In the genomic region with DNA sequence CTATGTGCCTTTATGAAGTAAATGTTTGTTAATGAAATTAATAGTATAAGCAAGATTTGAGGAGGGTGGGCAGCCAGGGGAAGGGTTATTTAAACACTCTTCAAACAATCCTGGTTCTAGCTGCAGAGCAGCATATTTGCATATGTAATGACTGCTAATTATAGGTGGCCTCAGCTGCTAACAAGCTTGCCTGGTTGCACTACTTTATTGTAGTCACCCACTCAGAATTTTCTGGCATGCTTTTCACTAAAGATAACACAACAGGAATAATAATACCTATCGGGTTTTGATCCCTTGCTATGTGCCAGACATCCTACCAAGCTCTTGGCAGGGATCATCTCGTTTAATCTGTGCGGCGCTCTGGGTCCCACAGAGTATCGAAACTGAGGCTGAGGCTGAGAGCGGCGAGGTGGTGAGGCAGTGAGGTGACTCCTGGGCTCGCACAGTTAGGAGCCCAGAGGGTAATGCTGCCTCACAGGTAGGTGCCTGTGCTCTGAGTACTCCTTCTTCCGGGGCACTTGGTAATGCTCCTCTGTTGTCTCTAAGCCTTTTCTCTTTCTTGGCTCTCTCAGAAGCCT, we compare ENCODE assay signal across 14 mouse cellular contexts.
DNase-seq lines count a peak whose midpoint lies in the region; ATAC-seq and TF ChIP-seq lines count a peak whose summit lies in the region.
"Had no signal": no experiment of that assay in that cellular context is flagged by ENCODE, and none has a peak within 500 bp of the region (broad histone marks: within the 10 kb centered on the region; RNA-seq: fewer than 3 reads in every experiment).

No protein-coding gene starts in this region.

- intact Hi-C loops in heart, postnatal 36 days (cut with DNase I), result no loop called here
- intact Hi-C loops in left cerebral cortex, adult 2 months (cut with DNase I), result no loop called here
- intact Hi-C loops in left cerebral cortex, postnatal 36 days (cut with DNase I), result no loop called here

- peaks cover 4% of the 10 kb centered on the region; the same call in 1 of the 2 replicates for H3K36me3 ChIP-seq in heart, embryonic 13.5 days
- H3K36me3 ChIP-seq in hindbrain, embryonic 14.5 days (replicated peaks; ENCODE audit: control insufficient read depth, insufficient read depth), result no peaks in the 10 kb centered on the region
- H3K36me3 ChIP-seq: embryonic facial prominence, embryonic 12.5 days had no signal

- no peaks in the 10 kb centered on the region for H3K9me3 ChIP-seq in heart, embryonic 13.5 days
- H3K9me3 ChIP-seq in hindbrain, embryonic 14.5 days (ENCODE audit: control insufficient read depth, low read length), result no peaks in the 10 kb centered on the region
- H3K9me3 ChIP-seq: embryonic facial prominence, embryonic 12.5 days had no signal

- ATAC-seq in heart, embryonic 13.5 days (ENCODE audit: extremely low read depth, insufficient number of reproducible peaks, low FRiP score, low TSS enrichment), result no peak
- ATAC-seq in hindbrain, embryonic 14.5 days (ENCODE audit: low FRiP score), result no peak
- no peak for ATAC-seq in frontal cortex, adult (ENCODE audit: low TSS enrichment)

- no peak overlapping the region for H3K4me3 ChIP-seq in heart, embryonic 13.5 days
- H3K4me3 ChIP-seq in left cerebral cortex, adult 2 months, result no peak overlapping the region
- H3K4me3 ChIP-seq in hindbrain, embryonic 14.5 days (replicated peaks; ENCODE audit: low read length), result no peak overlapping the region
- H3K4me3 ChIP-seq: embryonic facial prominence, embryonic 12.5 days had no signal

- no peak overlapping the region for H3K4me2 ChIP-seq in heart, embryonic 13.5 days
- no peak overlapping the region for H3K4me2 ChIP-seq in hindbrain, embryonic 14.5 days (replicated peaks)
- H3K4me2 ChIP-seq: embryonic facial prominence, embryonic 12.5 days had no signal

- no peak for DNase-seq in heart, postnatal 36 days
- DNase-seq in left cerebral cortex, adult 2 months (ENCODE audit: extremely low spot score in 1 of 2, low spot score in 2 of 2), result no peak
- DNase-seq in left cerebral cortex, postnatal 36 days (ENCODE audit: low spot score in 2 of 2), result no peak
- peak; percentile 90 for DNase-seq in brain, embryonic 14.5 days (ENCODE audit: low read depth)
- DNase-seq in hindbrain, embryonic 14.5 days (ENCODE audit: low spot score), result no peak
- no peak for DNase-seq in adrenal gland, adult 2 months
- DNase-seq: adrenal gland, postnatal 14 days; gastrocnemius, postnatal 10 days; right cerebral cortex, postnatal 25 days had no signal

- 34% methylated on average over 9 of the region's 9 CpGs for WGBS in heart, embryonic 13.5 days
- 37% methylated on average over 9 of the region's 9 CpGs for WGBS in hindbrain, embryonic 14.5 days

- no peak for TF ChIP-seq CTCF in left cerebral cortex, adult 2 months (IDR thresholded peaks at IDR 0.05)
- no peak for TF ChIP-seq CTCF in brain, embryonic 14.5 days (IDR thresholded peaks at IDR 0.05; ENCODE audit: borderline replicate concordance, extremely low read depth, insufficient read depth, insufficient read length)

- H3K9ac ChIP-seq in heart, embryonic 13.5 days, result peak overlapping the region; percentile 54
- no peak overlapping the region for H3K9ac ChIP-seq in hindbrain, embryonic 14.5 days
- H3K9ac ChIP-seq: embryonic facial prominence, embryonic 12.5 days; liver, embryonic 14.5 days had no signal

- no peak for TF ChIP-seq POLR2A in brain, embryonic 14.5 days (IDR thresholded peaks at IDR 0.05; ENCODE audit: borderline replicate concordance, extremely low read depth, insufficient read depth, insufficient read length, poor library complexity, severe bottlenecking)

- H3K27ac ChIP-seq in heart, embryonic 13.5 days (replicated peaks), result peak overlapping the region; percentile 88
- H3K27ac ChIP-seq in left cerebral cortex, adult 2 months, result peak overlapping the region; percentile 8; the same call in 1 of the 2 replicates
- H3K27ac ChIP-seq in hindbrain, embryonic 14.5 days, result peak overlapping the region; percentile 36; the same call in 1 of the 2 replicates
- H3K27ac ChIP-seq: embryonic facial prominence, embryonic 12.5 days; liver, embryonic 14.5 days; macrophage had no signal

- no peaks in the 10 kb centered on the region for H3K27me3 ChIP-seq in heart, embryonic 13.5 days (replicated peaks)
- no peaks in the 10 kb centered on the region for H3K27me3 ChIP-seq in hindbrain, embryonic 14.5 days (ENCODE audit: control insufficient read depth, insufficient read depth, low read length)
- H3K27me3 ChIP-seq: embryonic facial prominence, embryonic 12.5 days had no signal

- H3K4me1 ChIP-seq in heart, embryonic 13.5 days, result peaks cover 100% of the 10 kb centered on the region
- H3K4me1 ChIP-seq in hindbrain, embryonic 14.5 days (replicated peaks; ENCODE audit: control insufficient read depth, insufficient read depth, low read length), result peaks cover 69% of the 10 kb centered on the region

Comparison
In these comparisons a context has a peak if more than half of its experiments do, and no peak if none do; other contexts are left out.
1. H3K27ac ChIP-seq: peak in every context shown above with its lines; median percentile 88 in heart, embryonic 13.5 days; 36 in hindbrain, embryonic 14.5 days; 8 in left cerebral cortex, adult 2 months.